Mouse (Mus musculus): Measurements from ENCODE around the gene Det1. TPM values are rescaled to one million over a fixed set of nuclear protein-coding genes. Genes with fewer than 3 reads are reported as not detected.

The Det1 gene
- polyA plus RNA-seq, 1 experiment, result 14.5 TPM

GRCm38 (mm10) chr7:78837250-78837649 lies 9.8 kb downstream of the Det1 start:
- H3K36me3 ChIP-seq (ENCODE audit: control insufficient read depth, insufficient read depth, low read length, poor library complexity, severe bottlenecking), result peaks cover 9% of the 10 kb centered on the region
- H3K4me3 ChIP-seq (ENCODE audit: low read depth, low read length), result no peak overlapping the region
- H3K9me3 ChIP-seq (replicated peaks; ENCODE audit: control insufficient read depth, insufficient read depth, low read length, poor library complexity, severe bottlenecking), result no peaks in the 10 kb centered on the region
- H3K27ac ChIP-seq (ENCODE audit: insufficient read depth, low read length), result no peak overlapping the region
- no peaks in the 10 kb centered on the region for H3K27me3 ChIP-seq (ENCODE audit: control insufficient read depth, insufficient read depth, low read length, poor library complexity, severe bottlenecking)
- H3K9ac ChIP-seq (ENCODE audit: low read depth, poor library complexity, severe bottlenecking), result no peak overlapping the region
- TF ChIP-seq EP300 (IDR thresholded peaks at IDR 0.05; ENCODE audit: insufficient read depth, low read depth, low read length), result no peak
- H3K4me1 ChIP-seq (ENCODE audit: control insufficient read depth, insufficient read depth, low read length), result no peaks in the 10 kb centered on the region

GRCm38 (mm10) chr7:78835656-78836055 lies 11.4 kb downstream of the Det1 start:
- H3K27me3 ChIP-seq (ENCODE audit: control insufficient read depth, insufficient read depth, low read length, poor library complexity, severe bottlenecking), result no peaks in the 10 kb centered on the region
- H3K27ac ChIP-seq (ENCODE audit: insufficient read depth, low read length), result no peak overlapping the region
- no peaks in the 10 kb centered on the region for H3K4me1 ChIP-seq (ENCODE audit: control insufficient read depth, insufficient read depth, low read length)
- TF ChIP-seq POLR2A (IDR thresholded peaks at IDR 0.05; ENCODE audit: insufficient read depth, low read length), result no peak
- TF ChIP-seq CTCF (IDR thresholded peaks at IDR 0.05; ENCODE audit: low read depth, low read length), result no peak
- TF ChIP-seq EP300 (IDR thresholded peaks at IDR 0.05; ENCODE audit: insufficient read depth, low read depth, low read length), result no peak
- peaks cover 9% of the 10 kb centered on the region for H3K36me3 ChIP-seq (ENCODE audit: control insufficient read depth, insufficient read depth, low read length, poor library complexity, severe bottlenecking)
- no peak overlapping the region for H3K4me3 ChIP-seq (ENCODE audit: low read depth, low read length)
- H3K9ac ChIP-seq (ENCODE audit: low read depth, poor library complexity, severe bottlenecking), result no peak overlapping the region
- H3K9me3 ChIP-seq (replicated peaks; ENCODE audit: control insufficient read depth, insufficient read depth, low read length, poor library complexity, severe bottlenecking), result no peaks in the 10 kb centered on the region

GRCm38 (mm10) chr7:78827749-78828362 lies 19.2 kb downstream of the Det1 start:
- Histone ChIP-seq H3K27me3 (ENCODE audit: control insufficient read depth, insufficient read depth, low read length, poor library complexity, severe bottlenecking) (no peaks in the 10 kb centered on the region), H3K4me3 (ENCODE audit: low read depth, low read length) (no peak overlapping the region), H3K9me3 (replicated peaks; ENCODE audit: control insufficient read depth, insufficient read depth, low read length, poor library complexity, severe bottlenecking) (no peaks in the 10 kb centered on the region), H3K27ac (ENCODE audit: insufficient read depth, low read length) (no peak overlapping the region), H3K9ac (ENCODE audit: low read depth, poor library complexity, severe bottlenecking) (no peak overlapping the region), H3K4me1 (ENCODE audit: control insufficient read depth, insufficient read depth, low read length) (no peaks in the 10 kb centered on the region), H3K36me3 (ENCODE audit: control insufficient read depth, insufficient read depth, low read length, poor library complexity, severe bottlenecking) (peaks cover 5% of the 10 kb centered on the region)
- TF ChIP-seq CTCF (IDR thresholded peaks at IDR 0.05; ENCODE audit: low read depth, low read length) (no peak), EP300 (IDR thresholded peaks at IDR 0.05; ENCODE audit: insufficient read depth, low read depth, low read length) (no peak), POLR2A (IDR thresholded peaks at IDR 0.05; ENCODE audit: insufficient read depth, low read length) (no peak)

GRCm38 (mm10) chr7:78826682-78827385 lies 20.2 kb downstream of the Det1 start:
- H3K36me3 ChIP-seq (ENCODE audit: control insufficient read depth, insufficient read depth, low read length, poor library complexity, severe bottlenecking), result peaks cover 5% of the 10 kb centered on the region
- TF ChIP-seq EP300 (IDR thresholded peaks at IDR 0.05; ENCODE audit: insufficient read depth, low read depth, low read length) (no peak), POLR2A (IDR thresholded peaks at IDR 0.05; ENCODE audit: insufficient read depth, low read length) (no peak), CTCF (IDR thresholded peaks at IDR 0.05; ENCODE audit: low read depth, low read length) (no peak)
- H3K27me3 ChIP-seq (ENCODE audit: control insufficient read depth, insufficient read depth, low read length, poor library complexity, severe bottlenecking), result no peaks in the 10 kb centered on the region
- H3K9ac ChIP-seq (ENCODE audit: low read depth, poor library complexity, severe bottlenecking), result no peak overlapping the region
- H3K9me3 ChIP-seq (replicated peaks; ENCODE audit: control insufficient read depth, insufficient read depth, low read length, poor library complexity, severe bottlenecking), result no peaks in the 10 kb centered on the region
- no peak overlapping the region for H3K27ac ChIP-seq (ENCODE audit: insufficient read depth, low read length)
- no peak overlapping the region for H3K4me3 ChIP-seq (ENCODE audit: low read depth, low read length)
- no peaks in the 10 kb centered on the region for H3K4me1 ChIP-seq (ENCODE audit: control insufficient read depth, insufficient read depth, low read length)

GRCm38 (mm10) chr7:78818336-78818735 lies 28.7 kb downstream of the Det1 start:
- no peak for TF ChIP-seq EP300 (IDR thresholded peaks at IDR 0.05; ENCODE audit: insufficient read depth, low read depth, low read length)
- no peak for TF ChIP-seq POLR2A (IDR thresholded peaks at IDR 0.05; ENCODE audit: insufficient read depth, low read length)
- TF ChIP-seq CTCF (IDR thresholded peaks at IDR 0.05; ENCODE audit: low read depth, low read length), result no peak
- no peak overlapping the region for H3K9ac ChIP-seq (ENCODE audit: low read depth, poor library complexity, severe bottlenecking)
- no peaks in the 10 kb centered on the region for H3K9me3 ChIP-seq (replicated peaks; ENCODE audit: control insufficient read depth, insufficient read depth, low read length, poor library complexity, severe bottlenecking)
- no peaks in the 10 kb centered on the region for H3K27me3 ChIP-seq (ENCODE audit: control insufficient read depth, insufficient read depth, low read length, poor library complexity, severe bottlenecking)
- H3K36me3 ChIP-seq (ENCODE audit: control insufficient read depth, insufficient read depth, low read length, poor library complexity, severe bottlenecking), result no peaks in the 10 kb centered on the region
- no peak overlapping the region for H3K27ac ChIP-seq (ENCODE audit: insufficient read depth, low read length)
- no peak overlapping the region for H3K4me3 ChIP-seq (ENCODE audit: low read depth, low read length)
- no peaks in the 10 kb centered on the region for H3K4me1 ChIP-seq (ENCODE audit: control insufficient read depth, insufficient read depth, low read length)

- H3K4me1 ChIP-seq (ENCODE audit: control insufficient read depth, insufficient read depth, low read length), result no peaks in the 10 kb centered on the region
- no peaks in the 10 kb centered on the region for H3K27me3 ChIP-seq (ENCODE audit: control insufficient read depth, insufficient read depth, low read length, poor library complexity, severe bottlenecking)
- H3K36me3 ChIP-seq (ENCODE audit: control insufficient read depth, insufficient read depth, low read length, poor library complexity, severe bottlenecking), result no peaks in the 10 kb centered on the region
- no peaks in the 10 kb centered on the region for H3K9me3 ChIP-seq (replicated peaks; ENCODE audit: control insufficient read depth, insufficient read depth, low read length, poor library complexity, severe bottlenecking)
- TF ChIP-seq POLR2A (IDR thresholded peaks at IDR 0.05; ENCODE audit: insufficient read depth, low read length) (no peak), CTCF (IDR thresholded peaks at IDR 0.05; ENCODE audit: low read depth, low read length) (no peak), EP300 (IDR thresholded peaks at IDR 0.05; ENCODE audit: insufficient read depth, low read depth, low read length) (no peak)
- no peak overlapping the region for H3K9ac ChIP-seq (ENCODE audit: low read depth, poor library complexity, severe bottlenecking)
- no peak overlapping the region for H3K27ac ChIP-seq (ENCODE audit: insufficient read depth, low read length)
- H3K4me3 ChIP-seq (ENCODE audit: low read depth, low read length), result no peak overlapping the region
These were observed 32.3 kb downstream of the Det1 start for GRCm38 (mm10) chr7:78814766-78815165.
